Mouse (Mus musculus) G1E (cell line): Measurements from ENCODE around the gene Hoxd11. TPM values are rescaled to one million over a fixed set of nuclear protein-coding genes. Genes with fewer than 3 reads are reported as not detected.

Experiments
- ATAC-seq: 2 replicates; pipeline ENCODE4 v1.8.0; 2016; ENCODE audit warnings: mild to moderate bottlenecking; ENCODE audit not compliant: insufficient number of reproducible peaks, poor library complexity, low FRiP score, severe bottlenecking; ENCODE audit errors: extremely low read depth
- DNase-seq: peaks from one replicate; pipeline ENCODE4 v3.0.0; 2012; ENCODE audit warnings: low spot score
- H3K27me3 ChIP-seq: 2 replicates; pipeline ENCODE4 v1.6.1; 2012; ENCODE audit warnings: mild to moderate bottlenecking, low read length, inconsistent platforms; ENCODE audit not compliant: insufficient read depth
- H3K36me3 ChIP-seq: replicated peaks from 2 replicates; pipeline ENCODE3; 2012; ENCODE audit warnings: mild to moderate bottlenecking, inconsistent platforms
- H3K4me1 ChIP-seq: 2 replicates; pipeline ENCODE4 v1.6.1; 2012; ENCODE audit warnings: low read depth, low read length, inconsistent platforms, mixed read lengths; ENCODE audit not compliant: insufficient read depth
- H3K4me3 ChIP-seq: 2 replicates; pipeline ENCODE4 v1.5.1; 2012; ENCODE audit warnings: low read depth, mild to moderate bottlenecking, inconsistent platforms, low read length, moderate library complexity, mixed read lengths
- H3K9me3 ChIP-seq: replicated peaks from 2 replicates; pipeline ENCODE4 v1.6.1; 2012; ENCODE audit warnings: inconsistent platforms
- CTCF ChIP-seq: IDR thresholded peaks from 2 replicates; pipeline ENCODE4 v1.5.1; 2012; ENCODE audit warnings: low read depth, low read length, inconsistent platforms, mixed read lengths
- GATA1 ChIP-seq: IDR thresholded peaks from 2 replicates; pipeline ENCODE4 v1.6.1; 2012; ENCODE audit warnings: borderline replicate concordance, low read length, inconsistent platforms, mixed read lengths
- GATA2 ChIP-seq: IDR thresholded peaks from 2 replicates; pipeline ENCODE4 v1.6.1; 2012; ENCODE audit warnings: low read depth, low read length, inconsistent platforms, borderline replicate concordance
- POLR2AphosphoS5 ChIP-seq: IDR thresholded peaks from 2 replicates; pipeline ENCODE4 v1.6.1; 2012; ENCODE audit warnings: low read depth, low read length, inconsistent platforms; ENCODE audit not compliant: insufficient replicate concordance
- TAL1 ChIP-seq: conservative IDR thresholded peaks from 2 replicates; pipeline ENCODE4 v1.6.1; 2012; ENCODE audit warnings: low read depth, low read length, inconsistent platforms, mixed read lengths
- polyA plus RNA-seq: library from polyadenylated mRNA; stranded (reverse); fragments of >175 nt; gene quantifications from 2 replicates; pipeline ENCODE4 v1.2.3, GENCODE M21; 2012
- total RNA-seq, 2 experiments: library from RNA; stranded (forward) in 1 of 2; stranded (reverse) in 1 of 2; fragments of 200-1000 nt in 1 of 2; fragments of >200 nt in 1 of 2; fragmentation: Nextera tagmentation in 1 of 2; gene quantifications; 2 replicates each; pipeline ENCODE4 v1.2.3; 2014 to 2017

Hoxd11 gene
- total and polyA plus RNA-seq, 3 experiments = 0.05 TPM; not detected in 2

DNA sequence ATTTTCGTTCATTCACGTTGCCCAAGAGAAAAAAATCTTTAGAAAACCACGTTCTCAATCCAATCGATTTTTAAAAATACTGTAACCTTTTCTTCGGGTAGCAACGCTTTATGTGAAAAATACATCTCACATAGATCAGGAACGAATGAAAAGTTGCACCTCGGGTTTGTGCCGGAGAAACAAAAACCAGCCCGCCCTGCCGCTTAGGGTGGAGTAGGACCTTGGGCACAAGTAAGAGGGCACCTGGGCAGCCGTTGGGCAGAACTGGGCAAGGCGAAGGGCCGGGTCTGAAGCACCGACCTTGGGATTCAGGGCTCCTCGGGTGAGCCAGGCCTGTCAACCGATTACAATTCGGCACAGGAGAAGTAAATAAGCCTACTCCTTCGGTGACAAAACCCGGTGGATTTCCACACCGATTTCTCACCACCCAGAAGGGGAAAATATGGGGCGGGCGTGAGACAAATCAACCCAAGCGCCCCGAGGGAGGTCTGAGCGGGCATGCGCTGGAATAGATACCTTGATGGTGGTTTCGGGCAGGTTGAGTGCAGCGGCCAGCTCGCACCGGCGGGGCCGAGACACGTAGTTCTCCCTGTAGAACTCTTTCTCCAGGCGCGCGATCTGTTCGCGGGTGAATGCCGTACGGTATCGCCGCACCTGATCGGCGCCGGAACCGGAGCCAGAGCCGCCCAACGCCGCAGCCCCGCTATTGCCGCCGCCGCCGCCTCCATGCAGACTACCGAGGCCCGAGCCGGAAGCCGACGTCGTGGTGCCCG is 21.9 kb upstream of the Hoxd11 start:
- TF ChIP-seq POLR2AphosphoS5 (no peak), TAL1 (no peak), GATA2 (no peak)
- ATAC-seq = no peak
- H3K4me1 ChIP-seq = no peaks in the 10 kb centered on the region
- no peak for DNase-seq
- H3K36me3 ChIP-seq = no peaks in the 10 kb centered on the region
- no peak overlapping the region for H3K4me3 ChIP-seq
- peaks cover 40% of the 10 kb centered on the region for H3K27me3 ChIP-seq
- H3K9me3 ChIP-seq = peaks cover 23% of the 10 kb centered on the region

DNA sequence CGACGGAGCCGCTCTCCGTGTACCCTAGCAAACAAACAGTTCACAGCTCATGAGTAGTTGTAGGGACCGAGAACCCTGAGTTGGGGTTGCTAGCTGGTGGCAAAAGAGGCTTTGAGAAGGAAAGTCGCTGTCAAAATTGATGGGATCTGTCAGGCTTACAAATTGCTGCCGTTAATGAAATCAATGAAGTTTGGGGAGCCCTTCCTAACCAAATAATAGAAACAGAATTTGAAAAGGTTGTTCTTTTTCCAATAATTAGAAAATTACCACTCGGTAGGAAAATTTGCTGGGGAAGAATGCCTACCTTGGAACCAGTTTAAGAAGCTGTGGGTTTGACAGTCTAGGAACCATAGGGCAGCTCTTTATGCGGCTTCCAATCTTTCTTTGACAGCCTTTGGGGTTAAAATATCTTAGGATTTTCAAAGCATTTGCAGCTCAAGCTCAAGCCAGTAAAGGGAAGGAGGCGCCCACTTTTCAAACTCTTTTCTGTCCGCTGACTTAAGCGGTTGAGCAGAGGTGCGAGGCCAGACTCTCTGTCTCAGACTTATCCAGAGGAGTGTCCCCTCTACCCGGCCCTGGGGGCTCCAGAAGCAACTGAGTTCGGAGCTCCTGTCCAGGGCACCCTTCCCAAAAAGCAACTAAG is 21.2 kb upstream of the Hoxd11 start:
- Histone ChIP-seq H3K9me3 (peaks cover 23% of the 10 kb centered on the region), H3K27me3 (peaks cover 42% of the 10 kb centered on the region), H3K4me1 (no peaks in the 10 kb centered on the region), H3K36me3 (no peaks in the 10 kb centered on the region), H3K4me3 (no peak overlapping the region)
- TF ChIP-seq POLR2AphosphoS5 = no peak
- no peak for TF ChIP-seq GATA2
- TF ChIP-seq CTCF = no peak
- no peak for TF ChIP-seq GATA1
- no peak for TF ChIP-seq TAL1
- DNase-seq = no peak
- ATAC-seq = no peak

DNA sequence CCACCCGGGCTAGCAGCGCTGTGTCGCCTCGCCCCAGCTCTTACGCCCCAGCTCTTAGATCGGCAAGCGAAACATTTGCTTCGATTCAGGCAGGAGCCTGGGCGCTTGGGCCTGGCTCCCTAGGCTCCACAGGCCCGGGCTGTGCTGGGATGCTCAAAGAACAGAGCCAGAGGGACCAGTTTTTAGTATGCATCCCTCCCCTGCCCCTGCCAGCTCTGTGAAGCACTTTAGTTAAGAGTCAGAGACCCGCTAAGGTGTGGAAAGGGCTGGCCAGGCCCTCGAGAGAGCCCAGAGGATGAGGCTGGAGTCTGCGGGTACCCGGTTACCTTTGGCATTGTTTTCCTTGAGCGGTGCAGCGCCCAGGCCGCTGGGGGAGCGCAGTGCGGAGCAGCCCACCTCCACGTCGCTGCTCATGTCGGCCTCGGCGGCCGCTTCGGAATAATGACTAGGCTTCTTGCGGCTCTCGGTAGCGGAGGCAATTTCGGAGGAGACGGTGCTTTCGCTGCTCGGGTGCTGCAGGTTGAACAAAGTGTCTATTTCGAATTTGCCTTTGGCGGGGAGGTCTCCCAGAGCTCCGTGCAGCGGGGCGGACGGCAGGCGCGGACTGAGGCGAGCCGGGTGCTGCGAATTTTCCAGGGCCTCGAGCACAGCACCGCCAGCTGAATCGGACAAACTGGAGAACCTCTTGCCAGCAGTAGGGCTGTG is 20.5 kb upstream of the Hoxd11 start:
- Histone ChIP-seq H3K4me3 (no peak overlapping the region), H3K9me3 (peaks cover 23% of the 10 kb centered on the region)
- no peak for TF ChIP-seq TAL1
- no peak for TF ChIP-seq GATA2
- TF ChIP-seq POLR2AphosphoS5 = no peak
- TF ChIP-seq GATA1 = no peak
- no peak for TF ChIP-seq CTCF

GRCm38 (mm10) chr2:74659507-74660005 is 19.8 kb upstream of the Hoxd11 start, which contains the start of gene Evx2:
Gene Evx2 (minus strand): TSS chr2:74659557.
- no peak within 1 kb of the TSS for H3K4me3 ChIP-seq
- TF ChIP-seq GATA2 = no peak
- no peak for TF ChIP-seq POLR2AphosphoS5
- no peak for TF ChIP-seq TAL1
- no peak for TF ChIP-seq GATA1
- TF ChIP-seq CTCF = no peak
- ATAC-seq (no peak), DNase-seq (no peak)
- H3K27me3 ChIP-seq = peaks cover 50% of the 10 kb centered on the region
- no peaks in the 10 kb centered on the region for H3K4me1 ChIP-seq
- peaks cover 23% of the 10 kb centered on the region for H3K9me3 ChIP-seq
- no peaks in the 10 kb centered on the region for H3K36me3 ChIP-seq

More for the DNA sequence above, 20.5 kb upstream of the Hoxd11 start:
- H3K36me3 ChIP-seq = no peaks in the 10 kb centered on the region
- ATAC-seq (no peak), DNase-seq (no peak)
- H3K4me1 ChIP-seq = no peaks in the 10 kb centered on the region
- peaks cover 49% of the 10 kb centered on the region for H3K27me3 ChIP-seq

GRCm38 (mm10) chr2:74660421-74661375 is 18.7 kb upstream of the Hoxd11 start:
- TF ChIP-seq TAL1 = no peak
- TF ChIP-seq POLR2AphosphoS5 = no peak
- TF ChIP-seq CTCF = no peak
- TF ChIP-seq GATA1 = no peak
- TF ChIP-seq GATA2 = no peak
- Histone ChIP-seq H3K4me3 (no peak overlapping the region), H3K9me3 (peaks cover 18% of the 10 kb centered on the region)

GRCm38 (mm10) chr2:74661685-74662084 is 17.7 kb upstream of the Hoxd11 start:
- H3K4me1 ChIP-seq = no peaks in the 10 kb centered on the region
- peaks cover 46% of the 10 kb centered on the region for H3K27me3 ChIP-seq
- ATAC-seq (no peak), DNase-seq (no peak)
- no peak overlapping the region for H3K4me3 ChIP-seq
- TF ChIP-seq GATA2 (no peak), POLR2AphosphoS5 (no peak)
- H3K36me3 ChIP-seq = no peaks in the 10 kb centered on the region
- peaks cover 13% of the 10 kb centered on the region for H3K9me3 ChIP-seq

More at GRCm38 (mm10) chr2:74660421-74661375, 18.7 kb upstream of the Hoxd11 start:
- Histone ChIP-seq H3K36me3 (no peaks in the 10 kb centered on the region), H3K27me3 (peaks cover 50% of the 10 kb centered on the region), H3K4me1 (no peaks in the 10 kb centered on the region)
- ATAC-seq = no peak
- DNase-seq = no peak
